Mouse (Mus musculus) hindbrain, embryonic 13.5 days (tissue): ENCODE results near the gene C2cd3. TPM values are rescaled to one million over a fixed set of nuclear protein-coding genes. Genes with fewer than 3 reads are reported as not detected.

Experiments
- ATAC-seq: fragments of 200-750 bp; cut with Nextera tagmentation; 2 replicates; pipeline ENCODE4 v1.8.0; 2017; ENCODE audit warnings: moderate TSS enrichment; ENCODE audit not compliant: low FRiP score
- H3K27ac ChIP-seq: fragments of 300-500 bp; sonication (generic); 2 replicates; pipeline ENCODE4 v1.5.1; 2015; ENCODE audit warnings: inconsistent platforms, mild to moderate bottlenecking, moderate library complexity
- H3K27me3 ChIP-seq: fragments of 300-500 bp; sonication (generic); 2 replicates; pipeline ENCODE4 v1.6.1; 2015; ENCODE audit warnings: mild to moderate bottlenecking, inconsistent platforms
- H3K36me3 ChIP-seq: fragments of 300-500 bp; sonication (generic); 2 replicates; pipeline ENCODE4 v1.6.1; 2015; ENCODE audit warnings: mild to moderate bottlenecking, inconsistent platforms
- H3K4me1 ChIP-seq: fragments of 300-500 bp; sonication (generic); replicated peaks from 2 replicates; pipeline ENCODE4 v1.6.1; 2015; ENCODE audit warnings: inconsistent platforms
- H3K4me2 ChIP-seq: fragments of 300-500 bp; sonication (generic); 2 replicates; pipeline ENCODE4 v1.6.1; 2015; ENCODE audit warnings: inconsistent platforms, mild to moderate bottlenecking, moderate library complexity
- H3K4me3 ChIP-seq: fragments of 300-500 bp; sonication (generic); 2 replicates; pipeline ENCODE4 v1.5.1; 2015; ENCODE audit warnings: mild to moderate bottlenecking, inconsistent platforms
- H3K9ac ChIP-seq: fragments of 300-500 bp; sonication (generic); 2 replicates; pipeline ENCODE4 v1.6.1; 2015; ENCODE audit warnings: mild to moderate bottlenecking, inconsistent platforms
- H3K9me3 ChIP-seq: fragments of 300-500 bp; sonication (generic); 2 replicates; pipeline ENCODE4 v1.6.1; 2016; ENCODE audit warnings: inconsistent platforms
- WGBS: fragments of 180-500 bp; shearing (Covaris S2); methylation state at CpG from one replicate; pipeline ENCODE4 v1.1.7; 2015; 5-methylcytosine and 5-hydroxymethylcytosine counted together
- polyA plus RNA-seq: library from polyadenylated mRNA; unstranded; fragments of >200 nt; fragmentation: Nextera tagmentation; extraction: Ambion mirVana; gene quantifications from 2 replicates; pipeline ENCODE4 v1.2.1, GENCODE M21; 2015

Gene C2cd3
- polyA plus RNA-seq, 1 experiment from 2014 or later, result 19.6 TPM

- no peak overlapping the region for H3K4me2 ChIP-seq
- no peak overlapping the region for H3K4me3 ChIP-seq
- H3K27me3 ChIP-seq, result no peaks in the 10 kb centered on the region
- ATAC-seq, result no peak
- H3K9ac ChIP-seq, result no peak overlapping the region
- no peaks in the 10 kb centered on the region for H3K4me1 ChIP-seq
- peaks cover 88% of the 10 kb centered on the region for H3K36me3 ChIP-seq
- H3K9me3 ChIP-seq, result no peaks in the 10 kb centered on the region
- H3K27ac ChIP-seq, result no peak overlapping the region
- WGBS, result 66% methylated on average over 3 of the region's 3 CpGs
Measured at GRCm38 (mm10) chr7:100429102-100429501, 57.1 kb downstream of the C2cd3 start.

DNA sequence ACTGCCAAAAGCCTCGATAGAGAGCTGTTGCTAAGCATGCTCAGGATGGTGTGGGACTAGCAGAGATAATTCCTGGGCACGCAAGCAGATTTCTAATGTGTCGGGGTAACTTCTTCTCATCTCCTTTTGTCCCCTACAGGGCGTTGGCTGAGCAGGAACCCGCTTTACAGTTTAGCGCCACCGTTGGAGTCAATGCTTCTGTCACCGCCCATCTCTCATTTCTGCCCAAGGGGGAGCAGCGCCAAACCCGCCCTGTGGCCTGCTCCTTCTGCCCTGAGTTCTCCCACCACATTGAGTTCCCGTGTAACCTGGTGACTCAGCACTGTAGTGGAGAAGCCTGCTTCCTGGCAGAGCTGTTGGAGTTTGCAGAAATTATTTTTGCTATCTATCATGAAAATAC lies 57.9 kb downstream of the C2cd3 start:
- Histone ChIP-seq H3K4me3 (no peak overlapping the region), H3K27me3 (no peaks in the 10 kb centered on the region), H3K27ac (no peak overlapping the region), H3K9me3 (no peaks in the 10 kb centered on the region), H3K9ac (no peak overlapping the region), H3K4me1 (no peaks in the 10 kb centered on the region), H3K36me3 (peaks cover 80% of the 10 kb centered on the region), H3K4me2 (no peak overlapping the region)
- ATAC-seq, result no peak
- WGBS, result 94% methylated on average over 11 of the region's 11 CpGs

DNA sequence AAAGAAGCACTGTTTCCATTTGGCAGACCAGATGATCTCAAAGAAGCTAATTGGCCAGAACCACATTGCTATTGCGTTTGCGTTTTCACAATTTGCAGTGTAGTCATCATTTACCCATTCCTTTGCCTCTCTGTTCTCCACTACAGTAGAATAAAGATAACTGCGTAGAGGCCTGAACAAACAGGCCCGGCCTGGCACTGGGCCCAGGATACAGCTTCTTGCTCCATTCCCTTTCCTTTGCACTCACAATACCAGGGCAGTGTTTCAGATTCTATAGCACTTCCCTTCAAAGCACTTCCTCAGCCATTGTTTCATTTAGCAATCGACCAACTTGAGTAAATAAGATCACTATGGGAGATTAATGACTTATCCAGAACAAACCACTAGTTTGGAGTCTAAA lies 59.1 kb downstream of the C2cd3 start:
- no peaks in the 10 kb centered on the region for H3K9me3 ChIP-seq
- no peak overlapping the region for H3K4me2 ChIP-seq
- no peak overlapping the region for H3K4me3 ChIP-seq
- H3K4me1 ChIP-seq, result no peaks in the 10 kb centered on the region
- no peak overlapping the region for H3K27ac ChIP-seq
- H3K36me3 ChIP-seq, result peaks cover 79% of the 10 kb centered on the region
- H3K27me3 ChIP-seq, result no peaks in the 10 kb centered on the region
- H3K9ac ChIP-seq, result no peak overlapping the region
- ATAC-seq, result no peak
- 71% methylated on average over 5 of the region's 5 CpGs for WGBS

- no peaks in the 10 kb centered on the region for H3K4me1 ChIP-seq
- no peak for ATAC-seq
- H3K9me3 ChIP-seq, result no peaks in the 10 kb centered on the region
- no peak overlapping the region for H3K9ac ChIP-seq
- H3K27me3 ChIP-seq, result no peaks in the 10 kb centered on the region
- peaks cover 79% of the 10 kb centered on the region for H3K36me3 ChIP-seq
- H3K4me2 ChIP-seq, result no peak overlapping the region
- WGBS, result 95% methylated on average over 6 of the region's 6 CpGs
- H3K27ac ChIP-seq, result no peak overlapping the region
- no peak overlapping the region for H3K4me3 ChIP-seq
Measured at GRCm38 (mm10) chr7:100433295-100433694, 61.3 kb downstream of the C2cd3 start.

DNA sequence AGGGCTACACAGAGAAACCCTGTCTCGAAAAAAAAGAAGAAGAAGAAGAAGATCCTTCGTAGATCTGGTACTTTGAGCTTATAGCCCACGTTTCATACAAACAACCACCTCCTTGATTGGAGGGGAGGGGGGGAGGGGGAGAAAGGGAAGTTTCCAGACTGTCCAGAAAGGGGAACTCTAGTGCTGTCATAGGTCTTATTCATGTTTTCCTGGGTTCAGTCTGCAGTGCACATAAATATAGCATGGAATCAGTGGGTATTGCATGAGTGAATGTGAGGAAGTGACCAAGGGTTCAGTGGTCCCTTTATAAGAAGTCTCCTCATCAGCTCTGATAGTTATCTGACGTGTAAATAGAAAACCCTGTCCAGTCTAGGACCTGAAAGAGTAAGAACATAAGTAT lies 71.7 kb downstream of the C2cd3 start:
- no peak for ATAC-seq
- Histone ChIP-seq H3K27ac (no peak overlapping the region), H3K4me1 (no peaks in the 10 kb centered on the region), H3K4me2 (no peak overlapping the region), H3K36me3 (peaks cover 86% of the 10 kb centered on the region), H3K4me3 (no peak overlapping the region), H3K27me3 (no peaks in the 10 kb centered on the region), H3K9me3 (no peaks in the 10 kb centered on the region), H3K9ac (no peak overlapping the region)
- WGBS, result 87% methylated on average over 4 of the region's 4 CpGs

- no peaks in the 10 kb centered on the region for H3K4me1 ChIP-seq
- no peak overlapping the region for H3K4me3 ChIP-seq
- H3K27me3 ChIP-seq, result no peaks in the 10 kb centered on the region
- ATAC-seq, result no peak
- peaks cover 90% of the 10 kb centered on the region for H3K36me3 ChIP-seq
- no peaks in the 10 kb centered on the region for H3K9me3 ChIP-seq
- H3K4me2 ChIP-seq, result no peak overlapping the region
- no peak overlapping the region for H3K27ac ChIP-seq
- WGBS, result 98% methylated on average over 5 of the region's 5 CpGs
- H3K9ac ChIP-seq, result no peak overlapping the region
Measured at GRCm38 (mm10) chr7:100446271-100446670, 74.2 kb downstream of the C2cd3 start.

GRCm38 (mm10) chr7:100448530-100448929 lies 76.5 kb downstream of the C2cd3 start:
- Histone ChIP-seq H3K27ac (no peak overlapping the region), H3K4me1 (no peaks in the 10 kb centered on the region), H3K4me2 (no peak overlapping the region), H3K9me3 (no peaks in the 10 kb centered on the region), H3K27me3 (no peaks in the 10 kb centered on the region), H3K9ac (no peak overlapping the region), H3K36me3 (peaks cover 91% of the 10 kb centered on the region), H3K4me3 (no peak overlapping the region)
- ATAC-seq, result no peak
- 97% methylated on average over 12 of the region's 12 CpGs for WGBS

DNA sequence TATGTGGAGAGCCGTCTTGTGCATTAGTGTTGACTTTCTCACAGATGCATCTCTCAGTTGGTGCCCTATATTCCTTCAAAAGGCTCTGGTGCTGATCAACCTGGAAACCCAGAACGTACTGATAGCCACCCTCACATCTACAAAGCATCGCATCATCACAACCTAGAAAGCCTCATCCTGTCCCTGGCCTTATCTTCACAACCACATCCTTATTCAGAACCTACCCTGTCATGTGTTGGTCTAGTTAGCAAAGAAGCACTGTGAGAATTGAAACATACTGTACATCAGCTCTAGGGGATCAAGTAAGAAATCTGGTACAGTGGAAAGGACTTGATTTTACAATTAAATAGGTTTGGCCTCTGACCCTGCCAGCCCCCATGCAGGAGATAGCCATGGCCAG lies 77.0 kb downstream of the C2cd3 start:
- WGBS, result 94% methylated on average over 3 of the region's 3 CpGs
- Histone ChIP-seq H3K4me2 (no peak overlapping the region), H3K27ac (no peak overlapping the region), H3K36me3 (peaks cover 91% of the 10 kb centered on the region), H3K9me3 (no peaks in the 10 kb centered on the region), H3K4me1 (no peaks in the 10 kb centered on the region), H3K9ac (no peak overlapping the region), H3K4me3 (no peak overlapping the region), H3K27me3 (no peaks in the 10 kb centered on the region)
- no peak for ATAC-seq

GRCm38 (mm10) chr7:100458153-100458552 lies 86.1 kb downstream of the C2cd3 start:
- Histone ChIP-seq H3K9me3 (no peaks in the 10 kb centered on the region), H3K4me3 (no peak overlapping the region), H3K4me2 (no peak overlapping the region), H3K4me1 (no peaks in the 10 kb centered on the region), H3K27ac (no peak overlapping the region), H3K36me3 (peaks cover 95% of the 10 kb centered on the region), H3K9ac (no peak overlapping the region), H3K27me3 (no peaks in the 10 kb centered on the region)
- no peak for ATAC-seq
- WGBS, result 83% methylated on average over 1 of the region's 1 CpGs

GRCm38 (mm10) chr7:100459862-100460261 lies 87.8 kb downstream of the C2cd3 start:
- H3K27ac ChIP-seq, result no peak overlapping the region
- no peak overlapping the region for H3K9ac ChIP-seq
- no peak for ATAC-seq
- H3K36me3 ChIP-seq, result peaks cover 93% of the 10 kb centered on the region
- WGBS, result 93% methylated on average over 3 of the region's 3 CpGs
- no peak overlapping the region for H3K4me2 ChIP-seq
- no peaks in the 10 kb centered on the region for H3K4me1 ChIP-seq
- no peak overlapping the region for H3K4me3 ChIP-seq
- H3K27me3 ChIP-seq, result no peaks in the 10 kb centered on the region
- no peaks in the 10 kb centered on the region for H3K9me3 ChIP-seq

DNA sequence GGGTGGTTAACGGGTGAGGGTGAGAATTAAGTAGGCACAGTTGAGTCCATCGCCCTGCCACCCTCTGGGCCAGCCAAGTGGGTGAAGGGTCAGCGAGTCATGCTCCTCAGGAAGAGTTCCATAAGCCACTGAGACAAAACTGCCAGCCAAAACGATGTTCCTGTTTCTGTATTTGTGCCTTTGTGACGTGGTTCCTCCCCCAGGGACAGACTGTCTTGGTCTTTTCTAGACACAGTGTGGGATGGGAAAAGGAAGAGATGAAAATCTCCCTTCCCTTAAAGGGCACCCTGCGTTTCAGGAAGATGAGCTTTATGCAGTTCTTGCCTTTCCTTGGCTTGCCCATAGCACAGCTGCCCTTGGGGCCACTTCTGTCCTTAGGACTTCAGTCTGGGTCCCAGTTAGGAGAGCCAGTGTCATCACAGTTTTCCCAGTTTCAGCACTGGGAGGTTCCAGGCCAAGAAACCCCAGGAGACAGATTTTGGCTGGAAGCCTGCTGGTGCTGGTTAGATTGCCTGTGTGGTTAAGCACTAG lies 89.7 kb downstream of the C2cd3 start:
- H3K36me3 ChIP-seq, result peaks cover 92% of the 10 kb centered on the region
- no peaks in the 10 kb centered on the region for H3K9me3 ChIP-seq
- H3K4me3 ChIP-seq, result no peak overlapping the region
- no peak overlapping the region for H3K9ac ChIP-seq
- H3K27me3 ChIP-seq, result no peaks in the 10 kb centered on the region
- ATAC-seq, result no peak
- WGBS, result 88% methylated on average over 6 of the region's 6 CpGs
- H3K4me1 ChIP-seq, result peaks cover 9% of the 10 kb centered on the region; the same call in 1 of the 2 replicates
- H3K27ac ChIP-seq, result no peak overlapping the region
- no peak overlapping the region for H3K4me2 ChIP-seq

- Histone ChIP-seq H3K36me3 (peaks cover 88% of the 10 kb centered on the region), H3K9ac (no peak overlapping the region), H3K4me2 (no peak overlapping the region), H3K4me1 (peaks cover 9% of the 10 kb centered on the region; the same call in 1 of the 2 replicates), H3K27me3 (no peaks in the 10 kb centered on the region), H3K9me3 (no peaks in the 10 kb centered on the region), H3K4me3 (no peak overlapping the region), H3K27ac (no peak overlapping the region)
- ATAC-seq, result no peak
- WGBS, result 87% methylated on average over 9 of the region's 9 CpGs
Measured at GRCm38 (mm10) chr7:100463194-100463593, 91.2 kb downstream of the C2cd3 start.

- Histone ChIP-seq H3K9me3 (no peaks in the 10 kb centered on the region), H3K36me3 (peaks cover 90% of the 10 kb centered on the region), H3K4me2 (no peak overlapping the region), H3K4me1 (peaks cover 9% of the 10 kb centered on the region; the same call in 1 of the 2 replicates), H3K9ac (no peak overlapping the region), H3K27ac (no peak overlapping the region), H3K4me3 (no peak overlapping the region), H3K27me3 (no peaks in the 10 kb centered on the region)
- 94% methylated on average over 10 of the region's 10 CpGs for WGBS
- no peak for ATAC-seq
Measured at GRCm38 (mm10) chr7:100463757-100464156, 91.7 kb downstream of the C2cd3 start.
